Mouse (Mus musculus) intestine, embryonic 15.5 days (tissue): ENCODE measurements around the gene Pex19. TPM values are rescaled to one million over a fixed set of nuclear protein-coding genes. Genes with fewer than 3 reads are reported as not detected.

Experiments
- ATAC-seq: fragments of 200-750 bp; cut with Nextera tagmentation; 2 replicates; pipeline ENCODE4 v1.8.0; 2017; ENCODE audit warnings: moderate TSS enrichment, moderate library complexity
- H3K27ac ChIP-seq: fragments of 300-500 bp; sonication (generic); 2 replicates; pipeline ENCODE4 v1.5.1; 2015; ENCODE audit warnings: mild to moderate bottlenecking, inconsistent platforms
- H3K27me3 ChIP-seq: fragments of 300-500 bp; sonication (generic); replicated peaks from 2 replicates; pipeline ENCODE4 v1.6.1; 2015; ENCODE audit warnings: inconsistent platforms
- H3K36me3 ChIP-seq: fragments of 300-500 bp; sonication (generic); 2 replicates; pipeline ENCODE4 v1.6.1; 2015; ENCODE audit warnings: inconsistent platforms
- H3K4me1 ChIP-seq: fragments of 300-500 bp; sonication (generic); replicated peaks from 2 replicates; pipeline ENCODE4 v1.6.1; 2015; ENCODE audit warnings: inconsistent platforms
- H3K4me2 ChIP-seq: fragments of 300-500 bp; sonication (generic); replicated peaks from 2 replicates; pipeline ENCODE4 v1.6.1; 2015; ENCODE audit warnings: mild to moderate bottlenecking, inconsistent platforms
- H3K4me3 ChIP-seq: fragments of 300-500 bp; sonication (generic); replicated peaks from 2 replicates; pipeline ENCODE4 v1.5.1; 2015; ENCODE audit warnings: inconsistent platforms
- H3K9ac ChIP-seq: fragments of 300-500 bp; sonication (generic); 2 replicates; pipeline ENCODE4 v1.6.1; 2015; ENCODE audit warnings: inconsistent platforms
- H3K9me3 ChIP-seq: fragments of 300-500 bp; sonication (generic); 2 replicates; pipeline ENCODE4 v1.6.1; 2016; ENCODE audit warnings: inconsistent platforms
- whole genome bisulfite sequencing: fragments of 180-500 bp; shearing (Covaris S2); methylation state at CpG from one replicate; pipeline ENCODE4 v1.1.7; 2015; 5-methylcytosine and 5-hydroxymethylcytosine counted together
- polyA plus RNA-seq: library from polyadenylated mRNA; unstranded; fragments of >200 nt; fragmentation: Nextera tagmentation; extraction: Ambion mirVana; gene quantifications from 2 replicates; pipeline ENCODE4 v1.2.1, GENCODE M21; 2015

The Pex19 gene
- polyA plus RNA-seq, 1 experiment from 2014 or later = 143 TPM

DNA sequence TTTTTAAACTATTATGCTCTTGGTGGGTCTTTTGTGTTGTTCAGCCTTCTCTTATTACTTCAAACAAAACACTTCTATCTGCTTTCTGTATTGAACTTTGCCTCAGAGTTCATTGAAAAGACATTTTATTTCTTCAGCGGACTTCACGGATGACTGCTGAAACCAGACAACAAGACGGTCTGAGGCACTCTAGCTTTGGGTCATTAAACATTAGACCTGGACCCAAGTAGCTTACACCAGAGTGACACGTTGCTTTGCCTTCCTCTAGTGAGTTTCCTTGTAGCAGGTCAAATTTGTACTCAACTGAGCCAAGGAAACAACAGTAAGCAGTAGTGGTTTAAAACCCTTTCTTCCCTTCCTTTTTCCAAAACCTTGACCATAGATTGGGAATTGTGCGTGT is 41.4 kb downstream of the Pex19 start:
- ATAC-seq = no peak
- H3K4me3 ChIP-seq = no peak overlapping the region
- peaks cover 43% of the 10 kb centered on the region for H3K36me3 ChIP-seq
- H3K4me2 ChIP-seq = no peak overlapping the region
- WGBS = 91% methylated on average over 5 of the region's 5 CpGs
- H3K27me3 ChIP-seq = no peaks in the 10 kb centered on the region
- H3K27ac ChIP-seq = no peak overlapping the region
- H3K4me1 ChIP-seq = no peaks in the 10 kb centered on the region
- H3K9me3 ChIP-seq = no peaks in the 10 kb centered on the region
- H3K9ac ChIP-seq = no peak overlapping the region

DNA sequence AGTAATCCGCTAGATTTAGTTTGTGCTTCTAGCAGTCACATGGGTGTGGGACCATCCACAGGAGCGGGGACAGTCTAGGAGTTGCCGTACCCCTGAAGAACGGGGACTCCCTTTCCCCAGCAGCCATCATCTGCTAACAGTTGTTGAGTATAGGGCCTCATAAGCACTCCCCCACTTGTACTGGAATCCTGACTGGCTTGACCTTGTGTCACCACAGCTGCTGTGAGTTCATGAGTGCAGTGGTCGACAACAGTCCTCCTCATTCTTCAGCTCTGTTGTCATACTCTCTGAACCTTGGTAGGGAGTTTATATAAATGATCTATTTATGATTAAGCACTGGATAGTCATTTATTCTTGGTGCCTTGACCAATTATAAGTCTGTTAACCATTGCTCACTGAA is 43.3 kb downstream of the Pex19 start:
- H3K27ac ChIP-seq = no peak overlapping the region
- H3K9ac ChIP-seq = no peak overlapping the region
- no peak overlapping the region for H3K4me3 ChIP-seq
- no peak overlapping the region for H3K4me2 ChIP-seq
- 91% methylated on average over 5 of the region's 5 CpGs for WGBS
- H3K27me3 ChIP-seq = no peaks in the 10 kb centered on the region
- no peaks in the 10 kb centered on the region for H3K9me3 ChIP-seq
- H3K4me1 ChIP-seq = no peaks in the 10 kb centered on the region
- ATAC-seq = no peak
- peaks cover 57% of the 10 kb centered on the region for H3K36me3 ChIP-seq

DNA sequence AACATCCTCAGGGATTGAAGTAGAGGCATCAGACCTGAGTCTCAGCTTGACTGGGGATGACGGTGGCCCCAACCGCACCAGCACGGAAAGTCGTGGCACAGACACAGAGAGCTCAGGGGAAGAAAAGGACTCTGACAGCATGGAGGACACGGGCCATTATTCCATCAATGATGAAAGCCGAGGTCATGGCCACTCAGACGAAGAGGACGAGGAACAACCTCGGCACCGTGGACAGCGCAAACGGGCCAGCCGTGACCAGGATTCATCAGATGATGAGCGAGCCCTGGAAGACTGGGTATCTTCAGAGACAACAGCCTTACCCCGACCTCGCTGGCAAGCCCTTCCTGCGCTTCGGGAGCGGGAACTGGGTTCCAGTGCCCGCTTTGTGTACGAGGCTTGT is 45.8 kb downstream of the Pex19 start:
- no peak overlapping the region for H3K9ac ChIP-seq
- H3K4me2 ChIP-seq = no peak overlapping the region
- H3K9me3 ChIP-seq = no peaks in the 10 kb centered on the region
- peaks cover 55% of the 10 kb centered on the region for H3K36me3 ChIP-seq
- H3K4me1 ChIP-seq = no peaks in the 10 kb centered on the region
- ATAC-seq = no peak
- H3K27ac ChIP-seq = no peak overlapping the region
- no peaks in the 10 kb centered on the region for H3K27me3 ChIP-seq
- WGBS = 93% methylated on average over 21 of the region's 21 CpGs
- no peak overlapping the region for H3K4me3 ChIP-seq

DNA sequence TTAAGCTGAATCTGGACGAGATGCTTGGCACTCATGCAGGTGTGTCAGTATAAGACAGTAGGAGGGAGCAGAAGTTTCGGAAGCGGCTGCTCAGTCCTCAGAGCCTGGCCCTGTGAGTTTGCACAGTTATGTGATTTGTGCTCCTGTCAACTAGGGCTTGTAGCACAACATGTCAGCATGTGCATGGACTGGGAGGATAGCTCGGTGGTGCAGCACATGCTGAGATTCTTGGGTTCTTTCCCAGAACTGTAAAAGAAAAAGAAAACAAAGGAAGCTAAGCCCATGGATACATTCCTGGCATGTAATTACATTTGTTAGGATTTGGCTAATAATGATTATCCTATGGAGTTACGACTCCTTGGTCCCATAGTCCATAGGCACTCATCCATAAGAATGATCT is 46.6 kb downstream of the Pex19 start:
- no peaks in the 10 kb centered on the region for H3K4me1 ChIP-seq
- no peak overlapping the region for H3K27ac ChIP-seq
- H3K27me3 ChIP-seq = no peaks in the 10 kb centered on the region
- 90% methylated on average over 5 of the region's 5 CpGs for WGBS
- no peak overlapping the region for H3K4me2 ChIP-seq
- no peak overlapping the region for H3K9ac ChIP-seq
- no peaks in the 10 kb centered on the region for H3K9me3 ChIP-seq
- no peak for ATAC-seq
- H3K4me3 ChIP-seq = no peak overlapping the region
- peaks cover 52% of the 10 kb centered on the region for H3K36me3 ChIP-seq

DNA sequence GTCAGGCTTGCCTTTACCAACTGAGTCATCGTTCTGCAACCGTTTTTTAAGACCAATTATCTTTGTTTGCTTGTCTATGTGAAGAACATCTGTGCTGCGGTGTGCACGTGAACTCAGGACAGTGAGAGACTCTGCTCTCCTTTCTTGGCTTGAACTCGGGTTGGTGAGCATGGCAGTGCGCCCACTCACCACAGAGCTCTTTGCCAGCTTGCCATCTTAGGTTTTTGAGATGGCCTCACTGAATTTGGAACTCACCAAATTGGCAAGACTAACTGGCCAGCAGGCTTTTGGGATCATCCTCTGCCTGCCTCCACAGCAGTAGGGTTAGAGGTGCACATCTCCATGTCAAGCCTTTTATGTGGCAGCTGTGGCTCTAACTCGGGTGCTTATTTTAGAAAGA is 51.2 kb downstream of the Pex19 start:
- Histone ChIP-seq H3K9me3 (no peaks in the 10 kb centered on the region), H3K9ac (no peak overlapping the region), H3K4me1 (no peaks in the 10 kb centered on the region), H3K27me3 (no peaks in the 10 kb centered on the region), H3K4me3 (no peak overlapping the region), H3K4me2 (no peak overlapping the region), H3K36me3 (peaks cover 38% of the 10 kb centered on the region), H3K27ac (no peak overlapping the region)
- WGBS = 88% methylated on average over 7 of the region's 7 CpGs
- ATAC-seq = no peak

DNA sequence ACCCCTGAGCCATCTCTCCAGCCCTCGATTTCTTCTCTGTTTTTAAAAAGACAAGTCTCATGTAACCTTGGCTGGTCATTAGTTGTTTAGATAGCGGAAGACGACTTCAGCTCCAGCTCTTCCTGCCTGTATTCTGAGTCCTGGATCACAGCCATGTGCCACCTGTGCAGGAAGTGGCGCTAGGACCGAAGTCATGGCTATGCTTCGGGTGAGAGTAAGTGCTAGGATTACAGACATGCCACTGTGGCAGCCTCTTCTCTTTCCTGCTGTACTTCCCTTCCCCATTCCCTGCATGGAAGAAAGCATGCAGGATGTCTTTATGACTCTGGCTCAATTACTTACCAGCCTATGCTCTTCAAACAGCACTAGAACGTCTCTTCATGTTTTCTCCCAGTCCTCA is 52.5 kb downstream of the Pex19 start:
- ATAC-seq = no peak
- Histone ChIP-seq H3K4me1 (no peaks in the 10 kb centered on the region), H3K9ac (no peak overlapping the region), H3K9me3 (no peaks in the 10 kb centered on the region), H3K4me3 (no peak overlapping the region), H3K4me2 (no peak overlapping the region), H3K36me3 (peaks cover 28% of the 10 kb centered on the region), H3K27me3 (no peaks in the 10 kb centered on the region), H3K27ac (no peak overlapping the region)
- 60% methylated on average over 7 of the region's 7 CpGs for WGBS

DNA sequence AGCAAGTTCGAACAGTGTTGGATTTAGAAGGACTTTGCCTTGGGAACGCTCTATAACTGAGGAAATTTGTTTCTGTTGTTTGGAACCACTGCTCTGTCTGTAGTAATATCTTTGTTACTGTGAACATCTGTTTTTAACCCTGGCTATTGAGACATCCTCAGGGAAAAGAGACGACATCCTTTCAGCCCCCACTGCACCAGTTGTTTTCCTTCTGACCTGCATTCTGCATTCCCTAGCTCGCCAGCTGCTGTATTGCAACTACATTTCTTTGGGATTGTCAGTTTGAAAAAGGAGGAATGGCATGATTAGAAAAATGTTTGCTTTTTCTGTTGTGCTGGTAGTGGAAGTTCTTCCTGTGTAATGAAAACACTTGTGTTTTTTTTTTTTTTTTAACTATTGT is 54.3 kb downstream of the Pex19 start:
- H3K27ac ChIP-seq = no peak overlapping the region
- H3K36me3 ChIP-seq = peaks cover 16% of the 10 kb centered on the region
- H3K9ac ChIP-seq = no peak overlapping the region
- 53% methylated on average over 4 of the region's 4 CpGs for WGBS
- no peak overlapping the region for H3K4me2 ChIP-seq
- no peaks in the 10 kb centered on the region for H3K9me3 ChIP-seq
- no peaks in the 10 kb centered on the region for H3K4me1 ChIP-seq
- ATAC-seq = no peak
- H3K4me3 ChIP-seq = no peak overlapping the region
- H3K27me3 ChIP-seq = no peaks in the 10 kb centered on the region

DNA sequence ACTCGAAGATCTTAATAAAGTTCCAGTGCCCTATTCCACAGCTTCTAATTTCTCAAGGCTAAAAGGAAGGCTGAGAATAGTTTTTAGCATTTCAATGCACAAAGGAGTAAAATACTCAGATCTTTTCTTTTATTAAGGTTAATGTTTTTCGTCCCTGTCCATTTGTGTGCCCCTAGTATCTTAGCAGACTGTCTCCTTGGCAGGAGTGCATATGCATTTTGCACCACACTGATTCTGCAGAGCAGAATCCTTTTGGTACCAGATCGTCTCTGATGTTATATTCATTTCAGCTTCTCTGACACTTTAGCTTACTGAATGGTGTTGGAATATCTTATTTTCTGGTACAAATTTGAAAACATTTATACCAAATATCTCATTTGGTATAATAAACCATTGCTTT is 55.2 kb downstream of the Pex19 start:
- no peak overlapping the region for H3K4me3 ChIP-seq
- no peak overlapping the region for H3K4me2 ChIP-seq
- H3K4me1 ChIP-seq = no peaks in the 10 kb centered on the region
- no peaks in the 10 kb centered on the region for H3K27me3 ChIP-seq
- no peak overlapping the region for H3K27ac ChIP-seq
- no peaks in the 10 kb centered on the region for H3K9me3 ChIP-seq
- peaks cover 18% of the 10 kb centered on the region for H3K36me3 ChIP-seq
- ATAC-seq = no peak
- WGBS = 92% methylated on average over 3 of the region's 3 CpGs
- no peak overlapping the region for H3K9ac ChIP-seq

DNA sequence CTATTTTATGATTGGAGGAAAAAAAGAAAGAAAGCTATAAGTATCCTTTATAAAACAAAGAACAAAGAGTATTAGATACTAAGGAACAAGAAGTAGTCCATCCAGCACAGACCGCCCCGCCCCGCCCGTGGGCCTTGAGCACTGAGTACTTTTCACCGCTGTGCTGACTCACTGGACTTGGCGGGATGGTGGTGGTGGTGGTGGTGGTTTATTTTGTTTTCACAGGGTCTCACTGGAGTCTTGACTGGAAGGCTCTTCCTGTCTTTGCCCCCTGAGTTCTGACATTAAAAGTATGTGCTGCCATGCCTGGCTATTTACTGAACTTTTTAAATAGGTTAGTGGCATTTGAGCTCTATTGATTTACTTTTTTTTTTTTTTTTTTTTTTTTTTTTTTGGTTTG is 56.5 kb downstream of the Pex19 start:
- H3K4me3 ChIP-seq = no peak overlapping the region
- peaks cover 28% of the 10 kb centered on the region for H3K36me3 ChIP-seq
- H3K27ac ChIP-seq = no peak overlapping the region
- no peak overlapping the region for H3K4me2 ChIP-seq
- no peaks in the 10 kb centered on the region for H3K27me3 ChIP-seq
- over 99% methylated on average over 6 of the region's 6 CpGs for WGBS
- ATAC-seq = no peak
- H3K4me1 ChIP-seq = no peaks in the 10 kb centered on the region
- no peaks in the 10 kb centered on the region for H3K9me3 ChIP-seq
- no peak overlapping the region for H3K9ac ChIP-seq

DNA sequence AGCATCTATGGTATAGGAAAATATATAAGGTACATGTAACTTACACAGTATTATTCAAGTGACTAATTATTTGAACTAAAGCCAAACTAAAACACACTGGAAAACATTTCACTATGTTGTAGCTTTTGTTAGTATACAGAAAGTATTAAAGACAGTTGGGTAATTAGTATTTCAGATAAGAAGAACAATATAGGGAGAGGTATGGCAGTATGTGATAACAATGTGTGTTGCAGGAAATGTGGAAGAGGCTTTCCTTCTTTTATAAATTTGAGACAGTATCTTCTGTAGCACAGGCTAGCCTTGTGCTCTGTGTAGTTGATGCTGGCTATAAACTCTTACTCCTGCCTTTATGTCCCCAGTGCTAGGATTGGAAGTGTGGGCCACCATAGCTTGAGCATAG is 57.4 kb downstream of the Pex19 start:
- Histone ChIP-seq H3K27me3 (no peaks in the 10 kb centered on the region), H3K4me2 (no peak overlapping the region), H3K36me3 (peaks cover 28% of the 10 kb centered on the region), H3K4me3 (no peak overlapping the region), H3K9ac (no peak overlapping the region), H3K27ac (no peak overlapping the region), H3K9me3 (no peaks in the 10 kb centered on the region), H3K4me1 (no peaks in the 10 kb centered on the region)
- ATAC-seq = no peak

Other genes with a start within 250 kb of the Pex19 start
- gene Gm10521, start 231.1 kb upstream of the Pex19 start, polyA plus RNA-seq = not detected in 2 replicates
- gene Slamf6, start 209.2 kb upstream of the Pex19 start, polyA plus RNA-seq = 0.88 TPM in 2 replicates
- 8.9 and 10.1 TPM in 2 replicates for gene Vangl2, start 98.3 kb upstream of the Pex19 start, polyA plus RNA-seq
- gene Nhlh1, start 69.2 kb upstream of the Pex19 start, polyA plus RNA-seq = 0.06 and 0.09 TPM in 2 replicates
- 201 and 203 TPM in 2 replicates for gene Copa, start 44.2 kb upstream of the Pex19 start, polyA plus RNA-seq
- gene Ncstn, start 44.0 kb upstream of the Pex19 start, polyA plus RNA-seq = 135 and 136 TPM in 2 replicates
- 98.2 and 101 TPM in 2 replicates for gene Dcaf8, start 21.3 kb downstream of the Pex19 start, polyA plus RNA-seq
- 86.4 and 89.0 TPM in 2 replicates for gene Pea15a, start 80.0 kb downstream of the Pex19 start, polyA plus RNA-seq
- 18.4 and 20.2 TPM in 2 replicates for gene Casq1, start 93.1 kb downstream of the Pex19 start, polyA plus RNA-seq
- not detected in 2 replicates for gene Atp1a4, start 131.7 kb downstream of the Pex19 start, polyA plus RNA-seq
- gene Igsf8, start 134.9 kb downstream of the Pex19 start, polyA plus RNA-seq = 46.1 and 53.3 TPM in 2 replicates
- gene Atp1a2, start 171.3 kb downstream of the Pex19 start, polyA plus RNA-seq = 3.3 TPM in 2 replicates
- 0.08 TPM in 1 of 2 replicates, not detected in the other for gene Kcnj9, start 202.6 kb downstream of the Pex19 start, polyA plus RNA-seq
- 0.08 TPM in 2 replicates for gene Kcnj10, start 214.5 kb downstream of the Pex19 start, polyA plus RNA-seq
- gene Pigm, start 249.8 kb downstream of the Pex19 start, polyA plus RNA-seq = 6.3 and 6.4 TPM in 2 replicates